Mouse (Mus musculus): ENCODE measurements around the gene Dnttip1.
A peak's percentile ranks its signal among the peaks of the same experiment; 100 is the strongest.
"Not testable (repeated sequence)": the region's sequence is repeated elsewhere in the genome, so short reads cannot be mapped to it uniquely, and the experiment has no call there.

Dnttip1 gene

GRCm38 (mm10) chr2:164745843-164746479 lies at the start of gene Dnttip1, which contains the start of gene Wfdc3:
Gene Dnttip1, plus strand, starts transcription at chr2:164745983.
Gene Wfdc3, minus strand, starts transcription at chr2:164745931.
- peak; percentile 89 for DNase-seq (ENCODE audit: low read depth)

- DNase-seq (ENCODE audit: low read depth) = no peak
Measured at GRCm38 (mm10) chr2:164698201-164698600, 47.6 kb upstream of the Dnttip1 start, which contains the start of gene Spint4. Gene Spint4, plus strand, starts transcription at chr2:164698501.

DNA sequence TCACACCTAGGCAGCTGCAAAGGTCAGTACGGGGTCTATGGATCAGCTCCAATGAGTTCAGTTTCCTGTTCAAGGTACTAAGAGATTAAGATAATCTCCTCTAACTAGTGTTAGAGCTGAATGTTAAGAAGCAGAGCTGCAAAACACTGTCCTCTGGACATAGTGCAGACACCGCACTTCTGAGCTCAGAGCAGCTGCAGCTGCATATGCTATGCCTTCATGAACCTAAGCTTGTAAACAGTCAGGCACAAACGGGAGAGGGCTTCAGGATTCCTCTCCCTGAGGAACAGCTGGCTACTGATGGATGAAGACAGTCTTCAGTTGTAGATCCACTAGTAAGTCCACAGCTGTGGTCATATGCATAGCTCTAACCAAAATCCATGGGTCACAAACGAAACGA lies 44.8 kb upstream of the Dnttip1 start:
- DNase-seq (ENCODE audit: low read depth) = no peak

- DNase-seq (ENCODE audit: low read depth) = no peak
Measured at GRCm38 (mm10) chr2:164701761-164702160, 44.0 kb upstream of the Dnttip1 start.

GRCm38 (mm10) chr2:164704235-164704634 lies 41.5 kb upstream of the Dnttip1 start:
- DNase-seq (ENCODE audit: low read depth) = no peak

DNA sequence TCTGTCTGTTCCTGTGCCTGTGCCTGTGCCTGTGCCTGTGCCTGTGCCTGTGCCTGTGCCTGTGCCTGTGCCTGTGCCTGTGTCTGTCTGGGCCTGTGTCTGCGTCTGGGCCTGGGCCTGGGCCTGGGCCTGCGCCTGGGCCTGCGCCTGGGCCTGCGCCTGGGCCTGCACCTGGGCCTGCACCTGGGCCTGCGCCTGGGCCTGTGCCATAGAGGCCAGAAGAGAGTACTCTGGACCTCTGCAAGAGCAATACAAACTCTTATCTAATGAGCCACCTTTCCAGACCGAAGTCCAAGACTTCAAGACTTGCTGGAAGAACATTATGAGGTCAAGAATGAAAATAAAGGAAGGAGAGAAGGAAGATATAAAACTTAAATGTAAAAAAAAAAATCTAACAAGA lies 40.5 kb upstream of the Dnttip1 start:
- DNase-seq (ENCODE audit: low read depth) = no peak

DNA sequence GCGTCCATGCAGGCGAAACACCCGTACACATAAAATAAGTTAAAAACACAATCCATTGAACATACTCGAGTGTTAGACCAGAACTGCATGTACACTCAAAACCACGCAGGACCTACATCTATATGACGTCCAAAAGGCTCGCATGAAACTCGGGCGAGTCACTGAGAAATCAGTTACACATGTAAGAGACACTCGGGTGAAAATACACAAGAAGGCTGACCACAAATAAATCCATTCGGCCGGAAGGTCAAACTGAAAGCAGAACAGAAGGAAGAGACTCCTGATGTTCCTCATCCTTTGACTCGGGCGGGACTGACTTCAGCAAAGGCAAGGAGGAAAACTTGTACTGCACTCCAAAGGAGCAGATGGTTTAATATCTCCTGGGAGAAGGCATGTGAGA lies 39.8 kb upstream of the Dnttip1 start:
- no peak for DNase-seq (ENCODE audit: low read depth)

DNA sequence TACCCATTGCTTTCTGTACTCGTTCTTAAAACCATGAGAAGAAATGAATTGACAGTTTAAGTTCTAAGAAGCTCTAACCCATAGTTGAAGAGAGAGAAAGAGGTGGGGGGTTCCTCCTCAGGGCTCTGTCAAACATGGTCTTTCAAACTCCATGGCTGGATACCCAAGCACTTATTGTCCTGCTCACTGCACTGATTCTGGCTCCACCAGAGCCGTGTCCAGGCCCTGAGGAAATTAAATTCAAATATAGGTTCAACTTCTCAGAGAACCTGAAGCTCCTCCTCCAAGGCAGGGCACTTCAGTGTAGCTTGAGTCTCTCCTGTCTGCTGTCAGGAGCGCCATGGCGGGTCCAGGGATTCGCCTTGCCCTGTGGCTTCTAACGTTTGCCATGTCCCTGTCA lies 30.8 kb upstream of the Dnttip1 start, which contains the start of gene Spint5:
Spint5 (plus strand) TSS at position 301 of the 400 bp plus-strand sequence.
- no peak for DNase-seq (ENCODE audit: low read depth)

DNA sequence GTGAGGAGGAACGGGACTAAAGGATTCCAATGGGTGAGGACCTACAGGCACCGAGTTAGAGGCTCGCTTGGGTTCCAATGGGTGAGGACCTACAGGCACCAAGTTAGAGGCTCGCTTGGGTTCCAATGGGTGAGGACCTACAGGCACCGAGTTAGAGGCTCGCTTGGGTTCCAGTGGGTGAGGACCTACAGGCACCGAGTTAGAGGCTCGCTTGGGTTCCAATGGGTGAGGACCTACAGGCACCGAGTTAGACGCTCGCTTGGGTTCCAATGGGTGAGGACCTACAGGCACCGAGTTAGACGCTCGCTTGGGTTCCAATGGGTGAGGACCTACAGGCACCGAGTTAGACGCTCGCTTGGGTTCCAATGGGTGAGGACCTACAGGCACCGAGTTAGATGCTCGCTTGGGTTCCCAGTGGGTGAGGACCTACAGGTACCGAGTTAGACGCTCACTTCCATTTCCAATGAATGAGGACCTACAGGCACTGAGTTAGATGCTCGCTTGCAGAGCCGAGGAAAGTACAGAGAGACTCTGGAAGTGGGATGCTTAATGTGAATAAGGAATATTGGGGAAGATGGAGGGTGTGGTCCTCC lies 29.5 kb upstream of the Dnttip1 start:
- not testable (repeated sequence) for DNase-seq (ENCODE audit: low read depth)

GRCm38 (mm10) chr2:164723276-164723675 lies 22.5 kb upstream of the Dnttip1 start:
- DNase-seq (ENCODE audit: low read depth) = no peak

GRCm38 (mm10) chr2:164725895-164726619 lies 19.7 kb upstream of the Dnttip1 start:
- peak; percentile 46 for DNase-seq (ENCODE audit: low read depth)

DNA sequence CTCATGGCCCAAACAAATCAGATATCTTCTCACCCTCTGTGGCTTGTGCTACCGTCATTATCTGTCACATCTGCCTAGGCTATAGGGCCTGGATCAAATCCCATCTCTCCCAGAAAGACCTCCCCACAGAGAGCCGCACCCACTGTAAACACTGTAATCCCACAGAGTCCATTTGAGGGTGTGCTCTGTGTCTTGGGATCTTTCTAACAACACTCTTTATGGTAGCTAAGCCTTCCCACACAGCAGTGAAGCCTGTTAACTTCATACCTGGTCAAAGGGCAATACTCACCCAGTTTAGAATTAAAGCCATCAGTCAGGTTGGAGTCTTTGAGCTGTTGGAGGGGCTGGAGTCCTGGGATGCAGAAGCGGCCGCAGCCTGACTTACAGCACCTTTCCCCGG lies 14.1 kb upstream of the Dnttip1 start:
- DNase-seq (ENCODE audit: low read depth) = no peak

DNA sequence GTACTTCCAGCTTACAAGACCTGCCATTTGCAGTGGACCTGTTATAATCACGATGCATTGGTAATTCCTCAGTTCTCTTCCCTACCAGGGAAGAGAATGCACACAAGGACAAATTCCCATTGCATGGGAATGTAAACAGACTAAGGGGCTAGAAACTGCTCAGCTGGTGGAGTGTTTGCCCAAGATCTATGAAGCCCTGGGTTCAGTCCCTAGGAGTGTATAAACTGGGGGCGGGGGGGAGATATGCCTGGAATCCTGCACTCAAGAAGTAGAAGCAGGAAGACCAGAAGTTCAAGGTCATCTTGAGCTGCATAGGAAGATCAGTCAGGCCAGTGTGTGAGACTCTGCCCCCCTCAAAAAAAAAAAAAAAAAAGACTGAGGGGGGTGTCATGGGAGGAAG lies 12.5 kb upstream of the Dnttip1 start:
- no peak for DNase-seq (ENCODE audit: low read depth)

DNA sequence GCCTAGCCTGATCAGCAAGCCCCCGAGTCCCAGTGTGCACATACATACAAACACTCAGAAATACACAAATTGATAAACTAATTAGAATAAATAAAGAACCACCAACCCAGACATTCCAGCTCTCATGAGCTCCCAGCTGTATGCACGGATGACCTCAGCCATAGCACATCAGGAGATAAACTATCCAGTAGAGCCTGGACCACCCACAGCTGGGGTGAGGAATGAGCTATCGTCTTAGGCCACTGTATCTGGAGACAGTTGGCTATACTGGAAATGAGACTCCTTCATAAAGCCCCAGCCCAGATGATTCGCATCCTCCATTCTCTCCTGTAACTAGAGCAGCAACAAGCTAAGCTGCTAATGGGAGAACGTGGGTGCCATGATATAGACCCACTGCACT lies 10.9 kb upstream of the Dnttip1 start:
- DNase-seq (ENCODE audit: low read depth) = no peak

DNA sequence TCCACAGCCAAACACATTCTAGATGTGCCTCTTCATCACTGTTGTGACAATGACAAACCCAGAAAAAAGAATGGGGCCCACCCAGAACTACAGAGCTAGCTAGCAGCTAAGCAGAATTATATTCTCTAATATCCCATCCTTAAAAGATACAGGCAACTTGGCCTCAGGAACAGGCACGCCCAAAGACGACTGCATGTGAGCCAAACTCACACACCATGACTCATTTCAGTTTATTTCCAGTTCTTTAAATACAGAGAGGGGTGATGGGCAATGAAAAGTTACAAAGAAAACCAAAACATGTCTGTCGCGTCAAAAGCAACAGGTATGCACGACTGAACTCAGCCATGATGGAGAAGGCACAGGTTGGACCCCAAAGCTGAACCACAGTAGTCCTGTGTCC lies 10.3 kb upstream of the Dnttip1 start:
- no peak for DNase-seq (ENCODE audit: low read depth)

GRCm38 (mm10) chr2:164737377-164738090 lies 8.2 kb upstream of the Dnttip1 start:
- no peak for DNase-seq (ENCODE audit: low read depth)

GRCm38 (mm10) chr2:164739876-164740275 lies 5.9 kb upstream of the Dnttip1 start:
- no peak for DNase-seq (ENCODE audit: low read depth)

DNA sequence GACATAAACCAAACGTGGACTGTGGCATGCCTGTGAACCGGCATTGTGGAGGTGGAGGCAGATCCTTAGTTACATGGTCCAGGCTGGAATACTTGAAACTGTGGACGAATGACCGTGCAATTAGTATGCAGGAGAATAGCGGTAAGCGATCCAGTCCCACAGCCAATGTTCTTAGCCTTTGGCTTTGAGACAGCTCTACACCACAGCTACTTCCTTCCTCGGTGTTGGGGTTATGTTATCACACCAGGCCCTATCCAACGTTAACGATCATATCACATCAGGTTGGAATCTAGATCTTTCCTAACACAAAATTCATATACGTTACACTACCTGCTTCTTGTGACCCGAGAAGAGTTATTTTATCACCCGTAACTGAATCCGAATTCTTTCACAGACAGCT lies 796 bp upstream of the Dnttip1 start:
- DNase-seq (ENCODE audit: low read depth) = no peak

GRCm38 (mm10) chr2:164746693-164747092 lies 910 bp downstream of the Dnttip1 start:
- no peak for DNase-seq (ENCODE audit: low read depth)

GRCm38 (mm10) chr2:164748191-164748590 lies 2.4 kb downstream of the Dnttip1 start:
- no peak for DNase-seq (ENCODE audit: low read depth)

- no peak for DNase-seq (ENCODE audit: low read depth)
Measured at GRCm38 (mm10) chr2:164748991-164749390, 3.2 kb downstream of the Dnttip1 start.

GRCm38 (mm10) chr2:164752454-164752853 lies 6.7 kb downstream of the Dnttip1 start:
- no peak for DNase-seq (ENCODE audit: low read depth)
